Mouse (Mus musculus) large intestine, adult 2 months (tissue): ENCODE results near the gene Wipi2. TPM values are rescaled to one million over a fixed set of nuclear protein-coding genes. Genes with fewer than 3 reads are reported as not detected.

Experiments
- DNase-seq: peaks from one replicate; pipeline ENCODE4 v3.0.0-alpha.2; 2012; ENCODE audit warnings: low read depth, low spot score
- WGBS: fragments of 180-500 bp; shearing (Covaris S2); methylation state at CpG from one replicate; pipeline ENCODE4 v1.1.7; 2018; 5-methylcytosine and 5-hydroxymethylcytosine counted together
- polyA plus RNA-seq: library from polyadenylated mRNA; depleted of rRNA; stranded (reverse); fragments of >200 nt; gene quantifications from 2 replicates; pipeline ENCODE4 v1.2.3, GENCODE M21; 2012; rRNA removed

Wipi2 gene
- 25.1 and 39.9 TPM in 2 replicates for polyA plus RNA-seq

DNA sequence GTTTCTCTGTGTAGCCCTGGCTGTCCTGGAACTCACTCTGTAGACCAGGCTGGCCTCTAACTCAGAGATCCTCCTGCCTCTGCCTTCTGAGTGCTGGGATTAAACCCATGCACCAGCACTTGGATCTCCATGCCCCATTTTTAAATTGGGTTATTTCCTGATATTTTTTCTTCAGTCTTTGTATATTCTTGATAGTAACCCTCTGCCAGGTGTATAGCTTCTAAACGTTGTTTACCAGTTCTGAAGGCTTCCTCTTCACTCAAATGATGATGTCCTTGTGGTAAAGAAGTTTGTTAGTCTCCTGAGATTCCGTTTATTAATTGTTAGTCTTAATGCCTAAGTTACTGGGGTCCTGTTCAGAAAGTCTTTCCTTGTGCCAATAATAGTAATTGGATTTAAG lies at the start of gene Wipi2:
Wipi2 (plus strand) TSS at position 301 of the 400 bp plus-strand sequence.
- 85% methylated on average over 2 of the region's 2 CpGs for WGBS
- no peak for DNase-seq

DNA sequence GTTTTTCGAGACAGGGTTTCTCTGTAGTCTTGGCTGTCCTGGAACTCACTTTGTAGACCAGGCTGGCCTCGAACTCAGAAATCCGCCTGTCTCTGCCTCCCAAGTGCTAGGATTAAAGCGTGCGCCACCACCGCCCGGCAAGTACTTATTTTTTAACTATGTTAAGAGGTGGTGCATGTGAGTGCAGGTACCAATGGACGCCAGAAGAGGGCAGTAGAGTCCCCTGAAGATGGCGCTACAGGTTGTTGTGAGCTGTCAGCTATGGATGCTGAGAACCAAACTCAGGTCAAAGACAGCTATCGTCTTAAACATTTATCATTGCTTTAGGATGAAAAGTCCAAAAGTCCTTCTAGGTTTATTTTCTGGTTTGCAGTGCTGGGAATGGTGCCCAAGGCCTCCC lies 49.3 kb upstream of the Wipi2 start:
- DNase-seq: no peak
- WGBS: 88% methylated on average over 10 of the region's 10 CpGs

GRCm38 (mm10) chr5:142581517-142581916 lies 46.0 kb upstream of the Wipi2 start:
- DNase-seq: peak; percentile 2
- 9% methylated on average over 5 of the region's 5 CpGs for WGBS

GRCm38 (mm10) chr5:142583616-142584126 lies 43.8 kb upstream of the Wipi2 start:
- WGBS: 52% methylated on average over 14 of the region's 14 CpGs
- no peak for DNase-seq

DNA sequence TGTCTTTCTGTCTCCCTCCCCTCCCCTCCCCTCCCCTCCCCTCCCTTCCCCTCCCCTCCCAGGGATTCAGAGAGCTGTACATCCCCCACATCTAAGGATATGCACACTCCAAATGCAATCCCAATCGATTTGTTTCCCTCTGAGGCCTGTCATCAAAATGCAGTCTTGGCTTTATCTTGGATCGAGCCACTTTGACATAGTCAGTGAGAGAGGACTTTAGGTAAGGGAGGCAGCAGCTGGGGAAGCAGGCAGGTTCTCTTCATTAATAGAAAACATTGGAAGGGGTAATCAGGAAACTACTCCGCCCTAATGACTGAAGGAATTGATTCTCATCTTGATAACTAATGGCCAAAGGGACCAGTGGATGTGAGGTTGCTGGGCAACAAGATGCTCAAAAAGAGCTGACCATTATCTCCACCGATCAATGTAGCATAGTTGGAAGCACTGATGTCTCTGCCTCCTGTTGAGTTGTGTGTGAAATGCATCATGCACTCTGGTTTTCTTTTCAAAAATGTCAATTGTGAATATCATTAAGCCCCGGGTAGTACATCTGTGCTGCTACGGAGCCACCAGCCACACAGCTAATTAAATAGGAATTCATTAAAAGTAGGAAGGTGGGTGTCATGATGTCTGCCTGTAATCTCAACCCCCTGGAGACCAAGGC lies 36.4 kb upstream of the Wipi2 start:
- 91% methylated on average over 6 of the region's 6 CpGs for WGBS
- DNase-seq: no peak

- no peak for DNase-seq
- WGBS: 72% methylated on average over 3 of the region's 3 CpGs
These were observed 31.8 kb upstream of the Wipi2 start for GRCm38 (mm10) chr5:142595698-142596097.

DNA sequence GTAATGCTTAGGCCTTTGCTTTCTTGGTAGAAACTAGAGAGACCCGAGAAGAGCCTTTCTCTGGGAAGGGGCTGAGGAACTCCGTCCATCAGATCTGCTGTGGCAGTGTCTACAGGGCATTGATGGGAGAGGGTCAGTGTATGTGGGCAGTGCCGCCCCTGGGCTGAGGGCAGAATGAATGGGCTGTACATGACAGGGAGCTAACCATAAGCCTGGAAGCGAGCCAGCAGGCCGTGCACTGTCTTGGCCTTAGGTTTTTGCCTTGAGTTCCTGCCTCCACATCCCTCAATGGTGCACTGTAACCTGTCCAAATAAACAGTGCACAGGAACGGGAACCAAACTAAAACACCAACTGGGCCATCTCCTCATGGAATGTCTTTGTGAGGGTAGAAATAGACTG lies 30.8 kb upstream of the Wipi2 start:
- no peak for DNase-seq
- WGBS: 75% methylated on average over 6 of the region's 6 CpGs

GRCm38 (mm10) chr5:142597648-142598390 lies 29.7 kb upstream of the Wipi2 start:
- DNase-seq: no peak

DNA sequence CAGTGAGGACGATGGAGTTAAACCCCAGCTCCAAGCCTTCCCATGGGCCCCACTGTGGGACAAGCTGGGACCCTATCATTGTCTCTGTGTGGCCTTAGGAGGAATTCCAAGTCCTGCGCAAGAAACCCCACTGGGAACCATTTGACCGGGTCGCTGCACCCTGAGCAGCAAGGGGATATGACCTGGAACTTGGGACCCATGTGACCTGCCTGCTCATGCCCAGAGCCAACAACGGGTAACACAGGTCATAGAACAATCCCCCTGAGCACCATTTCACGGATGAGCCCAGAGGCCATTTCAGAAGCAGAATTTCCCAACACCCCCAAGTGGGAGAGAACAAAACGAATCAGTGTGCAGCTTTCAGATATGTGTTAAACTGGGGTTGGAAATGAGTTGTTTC lies 23.1 kb upstream of the Wipi2 start:
- no peak for DNase-seq
- whole genome bisulfite sequencing: 76% methylated on average over 7 of the region's 7 CpGs

More at GRCm38 (mm10) chr5:142597648-142598390, 29.7 kb upstream of the Wipi2 start:
- 32% methylated on average over 6 of the region's 6 CpGs for WGBS

DNA sequence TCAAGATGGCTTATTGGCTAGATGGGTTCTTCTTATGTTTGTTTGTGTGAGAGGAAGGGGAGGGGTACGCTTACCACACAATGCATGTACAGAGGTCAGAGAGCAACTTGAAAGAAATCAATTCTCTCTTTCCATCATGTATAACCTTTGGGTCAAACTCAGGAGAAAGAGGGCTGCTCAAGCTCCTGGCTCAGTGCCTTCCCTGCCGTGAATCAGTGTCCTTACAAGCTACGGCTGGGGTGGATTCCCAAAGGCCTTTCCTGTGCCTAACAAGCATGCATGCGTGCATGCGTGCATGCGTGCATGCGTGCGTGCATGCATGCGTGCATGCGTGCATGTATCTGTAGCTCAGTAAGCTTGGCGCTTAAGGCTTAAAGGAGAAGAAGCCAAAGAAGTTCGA lies 22.2 kb upstream of the Wipi2 start:
- 90% methylated on average over 12 of the region's 12 CpGs for WGBS
- no peak for DNase-seq

DNA sequence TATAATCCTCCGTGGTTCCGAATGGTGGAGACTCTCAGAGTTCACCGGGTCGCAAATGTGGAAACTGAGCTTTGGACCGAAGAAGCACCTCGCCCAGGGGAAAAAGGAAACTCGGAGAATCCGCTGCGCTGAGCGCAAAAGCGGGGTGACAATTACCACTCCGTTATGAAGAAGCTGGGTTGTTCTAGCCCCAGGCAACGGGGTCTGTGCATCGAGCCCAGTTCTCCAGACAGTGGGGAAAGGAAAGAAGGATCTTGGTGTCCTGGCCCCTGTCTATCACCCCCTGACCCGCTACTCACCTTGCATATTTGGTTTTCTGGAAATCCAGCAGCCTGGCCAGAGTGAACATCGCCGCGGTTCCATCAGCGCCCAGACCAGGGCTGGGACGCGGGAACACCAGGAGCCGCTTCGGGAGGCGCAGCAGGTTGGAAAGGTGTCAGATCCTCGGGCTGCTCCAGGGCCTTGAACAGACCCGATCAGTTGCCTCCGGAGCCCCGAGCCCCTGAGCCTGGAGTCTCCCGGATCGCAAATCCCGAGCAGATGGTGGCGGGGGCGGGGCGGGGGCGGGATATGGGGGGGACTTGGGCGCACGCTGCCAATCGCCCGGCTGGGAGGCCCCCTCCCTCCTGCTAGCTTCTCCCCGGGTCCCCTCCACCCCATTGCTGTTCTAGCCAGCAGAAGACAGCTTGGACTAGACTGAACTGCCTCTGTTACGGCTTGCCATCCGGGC lies 19.1 kb upstream of the Wipi2 start, which contains the start of gene Mmd2:
Mmd2 (minus strand) TSS at position 542 of the 730 bp plus-strand sequence.
- WGBS: 5% methylated on average over 42 of the region's 42 CpGs
- no peak for DNase-seq

GRCm38 (mm10) chr5:142608989-142609325 lies 18.5 kb upstream of the Wipi2 start:
- no peak for DNase-seq
- WGBS: 7% methylated on average over 4 of the region's 4 CpGs

GRCm38 (mm10) chr5:142610362-142610761 lies 17.1 kb upstream of the Wipi2 start:
- WGBS: 63% methylated on average over 4 of the region's 4 CpGs
- no peak for DNase-seq

DNA sequence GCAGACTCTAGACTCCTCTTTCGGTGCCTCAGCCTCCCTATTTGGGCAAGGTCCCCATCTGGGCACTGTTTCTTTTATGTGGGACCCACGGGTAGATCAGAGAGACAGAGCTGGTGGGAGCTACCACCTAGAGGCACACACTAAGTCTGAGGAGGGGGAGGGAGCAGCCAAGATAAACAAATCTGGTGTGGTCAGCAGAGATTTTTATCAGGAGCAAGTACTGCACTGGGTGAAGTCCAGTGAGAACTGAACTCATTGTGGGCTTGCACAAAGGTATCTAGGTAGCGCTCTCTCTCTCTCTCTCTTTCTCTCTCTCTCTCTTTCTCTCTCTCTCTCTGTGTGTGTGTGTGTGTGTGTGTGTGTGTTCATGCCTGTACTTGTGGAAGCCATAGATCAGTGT lies 13.0 kb upstream of the Wipi2 start:
- WGBS: 50% methylated on average over 3 of the region's 3 CpGs
- DNase-seq: no peak

- WGBS: 74% methylated on average over 4 of the region's 4 CpGs
- no peak for DNase-seq
These were observed 11.9 kb upstream of the Wipi2 start for GRCm38 (mm10) chr5:142615638-142616037.

DNA sequence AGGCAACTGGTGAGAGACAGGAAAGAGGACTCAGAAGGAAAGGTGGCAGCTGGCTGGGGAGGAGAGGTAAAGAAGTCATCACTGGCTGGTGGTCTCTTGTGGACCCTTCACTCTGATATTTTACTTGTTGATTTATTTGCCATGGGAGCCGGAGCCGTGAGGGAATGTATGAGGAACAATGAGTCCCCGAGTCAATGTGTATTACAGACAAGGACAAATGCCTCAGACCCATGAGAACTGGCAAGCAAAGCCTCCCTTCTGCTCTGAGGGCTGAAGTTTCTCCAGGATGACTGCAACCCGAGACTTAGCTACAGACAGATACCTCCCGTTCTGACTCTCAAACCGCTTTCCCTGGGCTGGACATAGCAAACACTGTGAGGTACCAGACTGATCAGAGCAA lies 11.2 kb upstream of the Wipi2 start:
- WGBS: 56% methylated on average over 6 of the region's 6 CpGs
- no peak for DNase-seq

DNA sequence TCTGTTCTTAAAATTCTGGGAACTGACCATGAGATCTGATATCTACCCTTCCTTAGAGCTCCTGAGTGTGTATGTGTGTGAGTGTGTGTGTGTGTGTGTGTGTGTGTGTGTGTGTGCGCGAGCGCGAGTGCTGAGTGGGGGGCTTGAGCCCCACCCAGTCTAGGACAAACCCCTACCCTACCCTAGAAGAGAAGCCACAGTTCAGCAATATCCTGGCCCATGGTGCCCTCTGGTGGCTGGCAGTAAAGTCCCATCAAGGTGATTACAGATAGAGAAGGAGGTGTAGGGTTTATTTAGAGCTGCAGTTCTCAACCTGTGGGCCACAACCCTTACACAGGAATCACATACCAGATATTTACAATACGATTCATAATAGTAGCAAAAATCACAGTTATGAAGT lies 7.6 kb upstream of the Wipi2 start:
- 35% methylated on average over 5 of the region's 5 CpGs for WGBS

GRCm38 (mm10) chr5:142621421-142621820 lies 6.1 kb upstream of the Wipi2 start:
- 62% methylated on average over 2 of the region's 2 CpGs for WGBS
- DNase-seq: no peak

More for the DNA sequence above, 7.6 kb upstream of the Wipi2 start:
- DNase-seq: no peak

- WGBS: 19% methylated on average over 1 of the region's 1 CpGs
- peak; percentile 47 for DNase-seq
These were observed 5.4 kb upstream of the Wipi2 start for GRCm38 (mm10) chr5:142622134-142622533.

DNA sequence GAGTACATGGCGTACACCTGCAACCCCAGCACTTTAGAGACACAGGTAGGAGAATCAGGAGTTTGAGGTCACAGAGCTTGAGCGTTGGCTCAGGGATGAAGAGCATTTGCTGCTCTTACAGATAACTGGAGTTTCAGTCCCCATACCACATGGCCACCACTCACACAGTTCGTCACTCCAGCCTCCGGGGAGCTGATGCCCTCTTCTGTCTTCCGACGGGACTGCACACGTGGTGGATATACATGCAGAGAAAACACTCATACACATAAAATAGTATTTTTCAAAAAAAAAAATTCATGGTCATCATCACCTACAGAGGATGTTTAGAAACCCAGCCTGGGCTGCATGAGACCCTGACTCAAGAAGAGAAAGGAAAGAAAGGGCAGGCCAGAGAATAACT lies 4.4 kb upstream of the Wipi2 start:
- WGBS: 96% methylated on average over 7 of the region's 7 CpGs
- no peak for DNase-seq
